Mouse (Mus musculus) heart, adult 8-10 months (tissue): Measurements from ENCODE around the gene Gltp. TPM values are rescaled to one million over a fixed set of nuclear protein-coding genes. Genes with fewer than 3 reads are reported as not detected.

Experiments used
- DNase-seq: peaks from one replicate; pipeline ENCODE4 v3.0.0; 2022; ENCODE audit warnings: low spot score
- total RNA-seq, 4 experiments: library from RNA; stranded (reverse); gene quantifications; 2 replicates each; pipeline ENCODE4 v1.2.4; 2022

Gene Gltp
- 10 to 100 TPM; 18.4 to 19.2 (median 18.5) TPM for total RNA-seq

- DNase-seq = peak; percentile 85
These were observed at the start of gene Gltp for GRCm38 (mm10) chr5:114690633-114691567. TSS of gene Gltp (minus strand) at chr5:114690984.

- DNase-seq = peak; percentile 82
These were observed 48.0 kb upstream of the Gltp start for GRCm38 (mm10) chr5:114738707-114739241.

GRCm38 (mm10) chr5:114737090-114737887 is 46.5 kb upstream of the Gltp start:
- DNase-seq = no peak

- no peak for DNase-seq
These were observed 42.8 kb upstream of the Gltp start for GRCm38 (mm10) chr5:114733606-114734005.

- no peak for DNase-seq
These were observed 41.2 kb upstream of the Gltp start for GRCm38 (mm10) chr5:114731969-114732368.

GRCm38 (mm10) chr5:114731498-114731897 is 40.7 kb upstream of the Gltp start:
- no peak for DNase-seq

- no peak for DNase-seq
These were observed 39.3 kb upstream of the Gltp start for GRCm38 (mm10) chr5:114730129-114730528.

- DNase-seq = no peak
These were observed 37.4 kb upstream of the Gltp start for GRCm38 (mm10) chr5:114728160-114728559.

GRCm38 (mm10) chr5:114722846-114723245 is 32.1 kb upstream of the Gltp start:
- no peak for DNase-seq

- no peak for DNase-seq
These were observed 31.2 kb upstream of the Gltp start for GRCm38 (mm10) chr5:114721969-114722368.

GRCm38 (mm10) chr5:114720784-114721183 is 30.0 kb upstream of the Gltp start:
- DNase-seq = no peak

GRCm38 (mm10) chr5:114719928-114720270 is 29.1 kb upstream of the Gltp start:
- DNase-seq = no peak

- no peak for DNase-seq
These were observed 28.5 kb upstream of the Gltp start for GRCm38 (mm10) chr5:114719003-114719927.

GRCm38 (mm10) chr5:114718483-114718882 is 27.7 kb upstream of the Gltp start:
- no peak for DNase-seq

- DNase-seq = no peak
These were observed 27.2 kb upstream of the Gltp start for GRCm38 (mm10) chr5:114717937-114718336.

- DNase-seq = no peak
These were observed 26.5 kb upstream of the Gltp start for GRCm38 (mm10) chr5:114717292-114717691.

- no peak for DNase-seq
These were observed 23.8 kb upstream of the Gltp start for GRCm38 (mm10) chr5:114714551-114714950.

- DNase-seq = no peak
These were observed 18.6 kb upstream of the Gltp start for GRCm38 (mm10) chr5:114709357-114709756.

- no peak for DNase-seq
These were observed 17.7 kb upstream of the Gltp start for GRCm38 (mm10) chr5:114708491-114708890.

GRCm38 (mm10) chr5:114707265-114708068 is 16.7 kb upstream of the Gltp start, which contains the start of gene Tchp:
TSS of gene Tchp (plus strand) at chr5:114707760.
- peak; percentile 95 for DNase-seq
